Comparison of ENCODE assay signal across 11 mouse cellular contexts in genomic region chr7:49497426-49497892, GRCm38 (mm10).
DNase-seq lines count a peak whose midpoint lies in the region; ATAC-seq and TF ChIP-seq lines count a peak whose summit lies in the region.
"Had no signal": no experiment of that assay in that cellular context is flagged by ENCODE, and none has a peak within 500 bp of the region (broad histone marks: within the 10 kb centered on the region; RNA-seq: fewer than 3 reads in every experiment).

No protein-coding gene starts in this region.

- peak overlapping the region; percentile 74 for H3K27ac ChIP-seq in kidney, embryonic 15.5 days
- H3K27ac ChIP-seq in kidney, adult 2 months (ENCODE audit: insufficient read depth, low read depth, low read length): no peak overlapping the region
- H3K27ac ChIP-seq in stomach, embryonic 15.5 days: peak overlapping the region; percentile 35; the same call in 1 of the 2 replicates
- H3K27ac ChIP-seq in stomach, postnatal 0 days (replicated peaks): no peak overlapping the region; the same call in 1 of the 2 replicates
- H3K27ac ChIP-seq in intestine, embryonic 14.5 days (ENCODE audit: low read depth): no peak overlapping the region
- H3K27ac ChIP-seq: hindbrain, postnatal 0 days had no signal

- 46% methylated on average over 4 of the region's 4 CpGs for WGBS in kidney, embryonic 15.5 days
- WGBS in kidney, adult 2 months: 61% methylated on average over 4 of the region's 4 CpGs
- WGBS in stomach, embryonic 15.5 days: 65% methylated on average over 4 of the region's 4 CpGs
- WGBS in stomach, postnatal 0 days: 67% methylated on average over 4 of the region's 4 CpGs
- 59% methylated on average over 4 of the region's 4 CpGs for WGBS in intestine, embryonic 14.5 days

- no peak for TF ChIP-seq EP300 in stomach, postnatal 0 days (optimal IDR thresholded peaks at IDR 0.05)

- peaks cover 9% of the 10 kb centered on the region for H3K36me3 ChIP-seq in kidney, embryonic 15.5 days
- no peaks in the 10 kb centered on the region for H3K36me3 ChIP-seq in kidney, adult 2 months (ENCODE audit: control insufficient read depth, insufficient read depth, low read length)
- no peaks in the 10 kb centered on the region for H3K36me3 ChIP-seq in stomach, embryonic 15.5 days
- H3K36me3 ChIP-seq in stomach, postnatal 0 days (ENCODE audit: control insufficient read depth, insufficient read depth, low read length): no peaks in the 10 kb centered on the region
- H3K36me3 ChIP-seq in intestine, embryonic 14.5 days (ENCODE audit: control insufficient read depth, insufficient read depth, low read length): peaks cover 26% of the 10 kb centered on the region

- H3K4me1 ChIP-seq in kidney, embryonic 15.5 days: peaks cover 33% of the 10 kb centered on the region
- H3K4me1 ChIP-seq in kidney, adult 2 months (ENCODE audit: control insufficient read depth, insufficient read depth, low read length): peaks cover 10% of the 10 kb centered on the region; the same call in 1 of the 2 replicates
- peaks cover 17% of the 10 kb centered on the region for H3K4me1 ChIP-seq in stomach, embryonic 15.5 days
- no peaks in the 10 kb centered on the region for H3K4me1 ChIP-seq in stomach, postnatal 0 days (replicated peaks; ENCODE audit: control insufficient read depth, insufficient read depth)
- H3K4me1 ChIP-seq in intestine, embryonic 14.5 days (replicated peaks; ENCODE audit: control insufficient read depth, insufficient read depth, low read length): peaks cover 19% of the 10 kb centered on the region

- H3K9me3 ChIP-seq in kidney, embryonic 15.5 days (replicated peaks): no peaks in the 10 kb centered on the region
- H3K9me3 ChIP-seq in stomach, embryonic 15.5 days: no peaks in the 10 kb centered on the region
- H3K9me3 ChIP-seq in stomach, postnatal 0 days (ENCODE audit: control insufficient read depth, low read length): no peaks in the 10 kb centered on the region
- H3K9me3 ChIP-seq in intestine, embryonic 14.5 days (ENCODE audit: control insufficient read depth, low read length): no peaks in the 10 kb centered on the region

- no peak for ATAC-seq in kidney, embryonic 15.5 days (replicated peaks; ENCODE audit: low FRiP score)
- ATAC-seq in stomach, embryonic 15.5 days (ENCODE audit: insufficient read depth, low FRiP score, low read depth): no peak
- ATAC-seq in stomach, postnatal 0 days (ENCODE audit: low FRiP score, low TSS enrichment): no peak
- no peak for ATAC-seq in intestine, embryonic 14.5 days (replicated peaks; ENCODE audit: low FRiP score, low TSS enrichment, low read depth)
- ATAC-seq: hindbrain, postnatal 0 days had no signal

- H3K4me2 ChIP-seq in kidney, embryonic 15.5 days: peak overlapping the region; percentile 38
- H3K4me2 ChIP-seq in stomach, embryonic 15.5 days: peak overlapping the region; percentile 33
- no peak overlapping the region for H3K4me2 ChIP-seq in stomach, postnatal 0 days (replicated peaks; ENCODE audit: low read depth)
- H3K4me2 ChIP-seq in intestine, embryonic 14.5 days (ENCODE audit: low read length): no peak overlapping the region

- H3K9ac ChIP-seq in kidney, embryonic 15.5 days: no peak overlapping the region
- no peak overlapping the region for H3K9ac ChIP-seq in stomach, embryonic 15.5 days
- H3K9ac ChIP-seq in stomach, postnatal 0 days (ENCODE audit: low read length): no peak overlapping the region
- no peak overlapping the region for H3K9ac ChIP-seq in intestine, embryonic 14.5 days (ENCODE audit: low read length)

- no peak for DNase-seq in kidney, adult 2 months
- DNase-seq in stomach, postnatal 0 days (ENCODE audit: low spot score): no peak
- DNase-seq in intestine, embryonic 14.5 days (ENCODE audit: low spot score): peak; percentile 49
- DNase-seq in urinary bladder, postnatal 4 days (ENCODE audit: low spot score in 2 of 2): no peak
- DNase-seq in spleen, postnatal 4 days (ENCODE audit: low spot score in 2 of 2): no peak
- DNase-seq in adrenal gland, postnatal 36 days: no peak
- DNase-seq: cerebellum, adult 9-10 months; right cerebral cortex, postnatal 14 days had no signal

- TF ChIP-seq CTCF in kidney, adult 2 months (conservative IDR thresholded peaks at IDR 0.05; ENCODE audit: insufficient read depth, insufficient read length, low read depth, low read length): no peak
- TF ChIP-seq CTCF in stomach, postnatal 0 days (IDR thresholded peaks at IDR 0.05; ENCODE audit: low read depth): no peak

- H3K27me3 ChIP-seq in kidney, embryonic 15.5 days: no peaks in the 10 kb centered on the region
- H3K27me3 ChIP-seq in kidney, adult 2 months (replicated peaks; ENCODE audit: control insufficient read depth, insufficient read depth, low read length): no peaks in the 10 kb centered on the region
- H3K27me3 ChIP-seq in stomach, embryonic 15.5 days (replicated peaks): no peaks in the 10 kb centered on the region
- no peaks in the 10 kb centered on the region for H3K27me3 ChIP-seq in stomach, postnatal 0 days (ENCODE audit: control insufficient read depth, insufficient read depth, low read length)
- H3K27me3 ChIP-seq in intestine, embryonic 14.5 days (replicated peaks; ENCODE audit: control insufficient read depth, insufficient read depth, low read length): no peaks in the 10 kb centered on the region

- no peak for TF ChIP-seq POLR2A in kidney, adult 2 months (IDR thresholded peaks at IDR 0.05; ENCODE audit: low read depth, low read length)

- H3K4me3 ChIP-seq in kidney, embryonic 15.5 days (replicated peaks): no peak overlapping the region
- no peak overlapping the region for H3K4me3 ChIP-seq in kidney, adult 2 months (ENCODE audit: insufficient read depth, low read depth, low read length)
- no peak overlapping the region; the same call in 1 of the 2 replicates for H3K4me3 ChIP-seq in stomach, embryonic 15.5 days (replicated peaks)
- H3K4me3 ChIP-seq in stomach, postnatal 0 days (ENCODE audit: low read depth, low read length): no peak overlapping the region
- no peak overlapping the region for H3K4me3 ChIP-seq in intestine, embryonic 14.5 days (ENCODE audit: low read depth, low read length)

Comparison
In these comparisons a context has a peak if more than half of its experiments do, and no peak if none do; other contexts are left out.
1. H3K27ac ChIP-seq: peak in kidney, embryonic 15.5 days (single experiment) and stomach, embryonic 15.5 days (single experiment); none in kidney, adult 2 months (single experiment), stomach, postnatal 0 days (single experiment) and intestine, embryonic 14.5 days (single experiment).
2. H3K4me2 ChIP-seq: peak in kidney, embryonic 15.5 days (single experiment) and stomach, embryonic 15.5 days (single experiment); none in stomach, postnatal 0 days (single experiment) and intestine, embryonic 14.5 days (single experiment).